Mouse (Mus musculus) right cerebral cortex, postnatal 10 days (tissue): Measurements from ENCODE around the gene Fam92b.

Experiments used
- DNase-seq, 2 experiments: peaks; one replicate each; pipeline ENCODE4 v3.0.0; 2021; ENCODE audit warnings: low spot score in 2 of 2

Fam92b gene

GRCm38 (mm10) chr8:120152636-120153035 lies 24.6 kb downstream of the Fam92b start:
- DNase-seq = no peak

GRCm38 (mm10) chr8:120151151-120151550 lies 26.1 kb downstream of the Fam92b start:
- no peak for DNase-seq

GRCm38 (mm10) chr8:120150028-120150427 lies 27.2 kb downstream of the Fam92b start:
- DNase-seq = no peak

GRCm38 (mm10) chr8:120146051-120146450 lies 31.2 kb downstream of the Fam92b start:
- DNase-seq = no peak

GRCm38 (mm10) chr8:120144652-120145301 lies 32.5 kb downstream of the Fam92b start:
- DNase-seq = peak in 1 of 2 experiments; percentile 47

GRCm38 (mm10) chr8:120143911-120144651 lies 33.2 kb downstream of the Fam92b start:
- peak; percentile 59 to 63 for DNase-seq

- DNase-seq = no peak
Measured at GRCm38 (mm10) chr8:120140769-120141168, 36.5 kb downstream of the Fam92b start.

GRCm38 (mm10) chr8:120138958-120139357 lies 38.3 kb downstream of the Fam92b start:
- DNase-seq = no peak

GRCm38 (mm10) chr8:120136618-120137017 lies 40.6 kb downstream of the Fam92b start:
- peak; percentile 79 to 88 for DNase-seq

GRCm38 (mm10) chr8:120135687-120136086 lies 41.6 kb downstream of the Fam92b start:
- DNase-seq = no peak

- no peak for DNase-seq
Measured at GRCm38 (mm10) chr8:120133169-120133568, 44.1 kb downstream of the Fam92b start.

- DNase-seq = no peak
Measured at GRCm38 (mm10) chr8:120131158-120131557, 46.1 kb downstream of the Fam92b start.

- DNase-seq = no peak
Measured at GRCm38 (mm10) chr8:120129547-120129946, 47.7 kb downstream of the Fam92b start.

- no peak for DNase-seq
Measured at GRCm38 (mm10) chr8:120126357-120127161, 50.7 kb downstream of the Fam92b start.

- no peak for DNase-seq
Measured at GRCm38 (mm10) chr8:120124836-120125389, 52.4 kb downstream of the Fam92b start.

- no peak for DNase-seq
Measured at GRCm38 (mm10) chr8:120124261-120124660, 53.0 kb downstream of the Fam92b start.

- no peak for DNase-seq
Measured at GRCm38 (mm10) chr8:120120951-120121350, 56.3 kb downstream of the Fam92b start.

GRCm38 (mm10) chr8:120119931-120120330 lies 57.3 kb downstream of the Fam92b start:
- DNase-seq = no peak

GRCm38 (mm10) chr8:120119429-120119828 lies 57.8 kb downstream of the Fam92b start:
- DNase-seq = no peak

GRCm38 (mm10) chr8:120118847-120119246 lies 58.4 kb downstream of the Fam92b start:
- peak in 1 of 2 experiments; percentile 56 for DNase-seq

GRCm38 (mm10) chr8:120118162-120118561 lies 59.1 kb downstream of the Fam92b start:
- DNase-seq = no peak

GRCm38 (mm10) chr8:120116600-120116999 lies 60.7 kb downstream of the Fam92b start:
- DNase-seq = no peak
